Mouse (Mus musculus) midbrain, embryonic 14.5 days (tissue): Measurements from ENCODE around the gene Ninj2. TPM values are rescaled to one million over a fixed set of nuclear protein-coding genes. Genes with fewer than 3 reads are reported as not detected.

ENCODE experiments used
- ATAC-seq: fragments of 200-750 bp; cut with Nextera tagmentation; 2 replicates; pipeline ENCODE4 v1.8.0; 2017; ENCODE audit warnings: moderate number of reproducible peaks, moderate library complexity; ENCODE audit not compliant: low FRiP score, low TSS enrichment
- DNase-seq: peaks from one replicate; pipeline ENCODE4 v3.0.0-alpha.2; 2015
- H3K27ac ChIP-seq: fragments of 300-500 bp; sonication (generic); replicated peaks from 2 replicates; pipeline ENCODE4 v1.5.1; 2014; ENCODE audit warnings: mild to moderate bottlenecking, low read depth, low read length, moderate library complexity
- H3K27me3 ChIP-seq: fragments of 300-500 bp; sonication (generic); 2 replicates; pipeline ENCODE4 v1.6.1; 2014; ENCODE audit warnings: low read length, control low read depth, mixed read lengths; ENCODE audit not compliant: control insufficient read depth, insufficient read depth
- H3K36me3 ChIP-seq: fragments of 300-500 bp; sonication (generic); 2 replicates; pipeline ENCODE4 v1.6.1; 2014; ENCODE audit warnings: low read length, control low read depth; ENCODE audit not compliant: control insufficient read depth, insufficient read depth
- H3K4me1 ChIP-seq: fragments of 300-500 bp; sonication (generic); 2 replicates; pipeline ENCODE4 v1.6.1; 2014; ENCODE audit warnings: mild to moderate bottlenecking, antibody characterized with exemption, low read length, control low read depth; ENCODE audit not compliant: control insufficient read depth, insufficient read depth
- H3K4me2 ChIP-seq: fragments of 300-500 bp; sonication (generic); 2 replicates; pipeline ENCODE4 v1.6.1; 2014; ENCODE audit warnings: mild to moderate bottlenecking, low read length, moderate library complexity
- H3K4me3 ChIP-seq: fragments of 300-500 bp; sonication (generic); replicated peaks from 2 replicates; pipeline ENCODE4 v1.5.1; 2014; ENCODE audit warnings: low read depth, low read length
- H3K9ac ChIP-seq: fragments of 300-500 bp; sonication (generic); replicated peaks from 2 replicates; pipeline ENCODE4 v1.6.1; 2014; ENCODE audit warnings: mild to moderate bottlenecking, low read length, moderate library complexity
- H3K9me3 ChIP-seq: fragments of 300-500 bp; sonication (generic); 2 replicates; pipeline ENCODE4 v1.6.1; 2016; ENCODE audit warnings: low read length, control low read depth, mixed read lengths; ENCODE audit not compliant: control insufficient read depth
- WGBS: fragments of 180-500 bp; shearing (Covaris S2); extraction: QIAGEN DNeasy Blood & Tissue Kit; methylation state at CpG from one replicate; pipeline ENCODE4 v1.1.7; 2014; 5-methylcytosine and 5-hydroxymethylcytosine counted together
- polyA plus RNA-seq: library from polyadenylated mRNA; unstranded; fragments of >200 nt; fragmentation: Nextera tagmentation; extraction: Ambion mirVana; gene quantifications from 2 replicates; pipeline ENCODE4 v1.2.1, GENCODE M21; 2014

Gene Ninj2
- polyA plus RNA-seq, 1 experiment from 2014 or later: not detected

DNA sequence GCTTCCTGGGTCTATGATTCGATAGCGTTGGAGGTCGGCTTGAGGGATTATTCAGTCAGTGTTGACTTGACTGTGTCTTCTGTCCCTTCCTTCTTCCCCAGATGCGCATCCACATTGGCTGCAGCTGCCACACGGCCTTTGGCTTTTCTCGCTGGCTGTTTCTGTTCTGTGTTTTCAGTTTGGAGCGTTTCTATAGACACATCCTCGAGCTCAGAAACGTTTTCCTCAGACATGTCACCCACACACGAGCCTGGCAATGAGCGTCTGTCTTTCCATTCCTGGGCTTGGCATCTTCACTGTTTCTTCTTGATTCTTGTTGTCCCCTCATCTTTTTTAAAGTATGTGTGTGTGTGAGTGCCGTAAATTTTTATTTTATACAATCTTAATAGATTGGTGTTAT lies 8.1 kb downstream of the Ninj2 start:
- Histone ChIP-seq H3K9me3 (no peaks in the 10 kb centered on the region), H3K9ac (no peak overlapping the region), H3K4me2 (no peak overlapping the region), H3K4me3 (no peak overlapping the region), H3K27ac (no peak overlapping the region), H3K4me1 (no peaks in the 10 kb centered on the region), H3K27me3 (no peaks in the 10 kb centered on the region), H3K36me3 (no peaks in the 10 kb centered on the region)
- ATAC-seq (no peak), DNase-seq (no peak)
- 87% methylated on average over 12 of the region's 12 CpGs for WGBS

DNA sequence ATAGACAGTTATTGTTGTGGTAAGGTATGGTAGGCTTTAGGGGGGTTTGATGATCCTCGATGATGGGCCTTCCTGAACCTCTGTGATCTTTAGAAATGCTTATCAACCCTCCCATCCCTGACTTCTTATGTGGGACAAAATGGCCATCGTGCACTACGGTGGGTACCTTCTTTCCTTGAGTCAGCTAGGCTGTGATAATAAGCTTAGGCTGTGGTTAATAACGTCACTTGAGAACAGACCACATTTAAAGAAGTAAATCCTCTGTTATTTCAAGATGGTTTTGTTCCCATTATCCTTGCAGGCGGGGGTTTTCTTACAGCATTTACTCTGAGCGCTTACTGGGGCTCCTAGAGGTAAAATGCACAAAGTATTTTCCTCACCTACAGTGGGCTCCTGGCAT lies 8.8 kb downstream of the Ninj2 start:
- H3K4me2 ChIP-seq: no peak overlapping the region
- H3K36me3 ChIP-seq: no peaks in the 10 kb centered on the region
- no peak overlapping the region for H3K4me3 ChIP-seq
- H3K4me1 ChIP-seq: no peaks in the 10 kb centered on the region
- H3K27me3 ChIP-seq: no peaks in the 10 kb centered on the region
- WGBS: 77% methylated on average over 6 of the region's 6 CpGs
- no peak overlapping the region for H3K9ac ChIP-seq
- DNase-seq: no peak
- no peak for ATAC-seq
- no peak overlapping the region for H3K27ac ChIP-seq
- no peaks in the 10 kb centered on the region for H3K9me3 ChIP-seq

DNA sequence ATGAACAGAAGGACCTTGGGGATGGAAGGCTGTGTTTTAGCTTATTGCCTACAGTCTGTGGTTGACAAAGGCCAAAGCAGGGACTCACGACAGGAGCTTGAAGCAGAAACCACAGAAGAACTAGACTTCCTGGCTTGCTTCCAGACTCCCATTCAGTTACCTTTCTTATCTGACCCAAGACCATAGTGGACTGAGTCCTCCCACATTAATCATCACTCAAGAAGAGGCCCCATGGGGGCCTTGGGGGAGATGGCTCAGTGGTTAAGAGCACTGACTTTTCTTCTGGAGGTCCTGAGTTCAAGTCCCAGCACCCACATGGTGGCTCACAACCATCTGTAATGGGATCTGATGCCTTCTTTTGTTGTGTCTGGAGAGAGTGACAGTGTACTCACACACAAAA lies 10.0 kb downstream of the Ninj2 start:
- ATAC-seq (no peak), DNase-seq (no peak)
- H3K27ac ChIP-seq: no peak overlapping the region
- WGBS: 52% methylated on average over 1 of the region's 1 CpGs
- H3K4me1 ChIP-seq: no peaks in the 10 kb centered on the region
- no peaks in the 10 kb centered on the region for H3K9me3 ChIP-seq
- H3K9ac ChIP-seq: no peak overlapping the region
- H3K4me2 ChIP-seq: no peak overlapping the region
- no peaks in the 10 kb centered on the region for H3K27me3 ChIP-seq
- no peaks in the 10 kb centered on the region for H3K36me3 ChIP-seq
- H3K4me3 ChIP-seq: no peak overlapping the region

DNA sequence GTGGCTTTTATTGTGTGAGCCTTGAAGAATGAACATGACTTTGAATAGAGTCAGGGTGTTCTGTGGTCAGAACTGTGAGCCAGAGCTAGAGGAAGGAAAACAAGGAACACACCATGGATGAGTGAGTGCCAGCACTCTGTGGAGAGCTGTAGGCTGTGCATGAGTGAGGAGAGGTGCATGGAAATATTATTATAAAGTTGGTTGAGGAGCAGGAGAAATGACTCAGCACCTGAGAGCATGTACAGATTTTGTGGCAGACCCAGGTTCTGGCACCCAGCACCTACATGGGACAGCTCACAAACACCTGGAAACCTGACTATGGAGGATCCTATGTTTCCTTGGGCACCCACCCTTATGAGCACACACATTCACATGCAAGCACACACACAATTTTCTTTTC lies 11.9 kb downstream of the Ninj2 start:
- no peaks in the 10 kb centered on the region for H3K9me3 ChIP-seq
- no peak overlapping the region for H3K4me3 ChIP-seq
- no peak overlapping the region for H3K4me2 ChIP-seq
- no peaks in the 10 kb centered on the region for H3K4me1 ChIP-seq
- no peak overlapping the region for H3K9ac ChIP-seq
- no peak for ATAC-seq
- DNase-seq: no peak
- H3K36me3 ChIP-seq: no peaks in the 10 kb centered on the region
- no peaks in the 10 kb centered on the region for H3K27me3 ChIP-seq
- H3K27ac ChIP-seq: no peak overlapping the region

DNA sequence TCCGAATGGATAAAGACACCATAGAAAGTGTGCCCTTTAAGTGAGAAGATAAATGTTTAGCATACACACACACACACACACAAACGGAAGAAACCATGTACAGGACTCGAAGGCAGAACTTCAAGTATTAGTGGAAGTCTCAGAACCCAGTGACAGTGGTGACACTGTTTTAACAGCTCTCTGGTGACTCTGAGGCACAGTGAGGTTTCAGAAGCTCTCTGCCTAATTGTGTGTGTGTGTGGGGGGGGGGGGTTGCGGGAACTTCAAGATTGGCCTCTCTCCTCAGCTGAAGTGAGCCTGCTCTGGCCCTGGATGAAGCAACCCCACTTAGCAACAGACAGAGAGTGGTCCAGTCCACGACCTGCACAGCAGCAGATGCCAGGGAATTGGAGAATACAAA lies 14.4 kb downstream of the Ninj2 start:
- no peak overlapping the region for H3K4me2 ChIP-seq
- H3K9ac ChIP-seq: no peak overlapping the region
- DNase-seq (no peak), ATAC-seq (no peak)
- H3K27me3 ChIP-seq: no peaks in the 10 kb centered on the region
- no peaks in the 10 kb centered on the region for H3K9me3 ChIP-seq
- peaks cover 9% of the 10 kb centered on the region; the same call in 1 of the 2 replicates for H3K4me1 ChIP-seq
- H3K36me3 ChIP-seq: no peaks in the 10 kb centered on the region
- WGBS: 77% methylated on average over 5 of the region's 5 CpGs
- no peak overlapping the region for H3K4me3 ChIP-seq
- no peak overlapping the region for H3K27ac ChIP-seq

DNA sequence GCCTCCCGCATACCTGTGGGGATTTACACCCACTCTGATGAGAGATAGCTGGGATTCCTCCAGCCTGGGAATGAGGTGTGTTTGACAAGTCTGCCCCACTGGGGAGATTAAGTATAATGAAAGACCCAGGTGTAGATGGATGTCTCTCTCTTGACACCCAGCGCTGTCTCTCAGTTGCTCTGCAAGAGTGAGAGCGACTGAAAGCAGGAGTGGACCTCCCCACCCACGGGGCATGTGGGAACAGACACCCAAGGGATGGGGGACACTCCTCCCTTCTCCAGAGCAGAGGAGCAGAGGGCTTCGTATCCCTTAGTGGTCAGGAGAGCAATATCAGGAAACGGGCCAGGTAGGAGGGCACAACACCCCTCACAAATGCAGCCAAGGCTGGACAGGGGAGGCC lies 14.9 kb downstream of the Ninj2 start:
- H3K4me2 ChIP-seq: no peak overlapping the region
- no peak for DNase-seq
- peaks cover 9% of the 10 kb centered on the region; the same call in 1 of the 2 replicates for H3K4me1 ChIP-seq
- no peaks in the 10 kb centered on the region for H3K36me3 ChIP-seq
- H3K9ac ChIP-seq: no peak overlapping the region
- WGBS: 82% methylated on average over 6 of the region's 6 CpGs
- H3K4me3 ChIP-seq: no peak overlapping the region
- no peaks in the 10 kb centered on the region for H3K9me3 ChIP-seq
- H3K27me3 ChIP-seq: no peaks in the 10 kb centered on the region
- ATAC-seq: no peak
- H3K27ac ChIP-seq: no peak overlapping the region

DNA sequence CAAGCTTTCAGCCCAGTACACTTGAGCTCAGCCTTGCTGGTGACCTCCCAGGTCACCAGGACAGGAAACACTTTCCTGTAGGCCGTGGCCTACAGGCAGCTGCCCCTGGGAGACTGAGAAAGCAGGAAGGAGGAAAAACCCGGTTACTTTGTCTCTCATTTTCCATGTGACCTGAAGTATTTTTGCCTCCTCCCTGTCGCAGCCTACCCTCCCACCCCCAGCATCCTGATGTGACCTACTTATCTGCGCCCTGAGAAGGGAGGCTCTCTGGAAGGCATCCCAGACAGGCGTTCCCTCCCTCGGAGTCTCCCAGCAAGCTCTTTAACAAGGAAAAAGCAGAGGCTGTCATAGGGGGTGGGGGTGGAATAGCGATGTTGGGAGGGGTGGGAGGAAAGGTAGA lies 16.0 kb downstream of the Ninj2 start:
- no peak for DNase-seq
- H3K4me1 ChIP-seq: peaks cover 9% of the 10 kb centered on the region; the same call in 1 of the 2 replicates
- no peaks in the 10 kb centered on the region for H3K36me3 ChIP-seq
- no peak overlapping the region for H3K4me2 ChIP-seq
- no peaks in the 10 kb centered on the region for H3K27me3 ChIP-seq
- H3K27ac ChIP-seq: no peak overlapping the region
- no peaks in the 10 kb centered on the region for H3K9me3 ChIP-seq
- 42% methylated on average over 7 of the region's 7 CpGs for WGBS
- H3K4me3 ChIP-seq: no peak overlapping the region
- H3K9ac ChIP-seq: no peak overlapping the region
- no peak for ATAC-seq

DNA sequence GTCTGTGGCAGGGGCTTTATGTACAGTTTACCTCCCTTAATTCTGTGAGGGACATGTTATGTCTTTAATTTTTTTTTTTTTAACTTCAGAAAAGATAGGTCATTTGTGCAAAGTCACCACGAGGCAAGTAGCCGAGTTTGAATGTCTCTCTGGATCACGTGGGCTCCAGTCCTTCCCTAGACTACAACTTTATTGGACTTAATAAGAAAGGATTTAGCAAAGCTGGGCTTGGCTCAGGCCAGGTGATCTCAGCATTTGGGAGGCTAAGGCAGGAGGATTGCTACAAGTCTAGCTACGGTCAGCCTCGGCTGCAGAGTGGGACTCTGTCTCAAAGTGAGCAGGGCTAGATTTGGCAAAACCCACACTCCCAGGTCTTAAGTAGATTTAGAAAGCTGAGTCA lies 16.8 kb downstream of the Ninj2 start:
- Histone ChIP-seq H3K36me3 (no peaks in the 10 kb centered on the region), H3K27me3 (no peaks in the 10 kb centered on the region), H3K9me3 (no peaks in the 10 kb centered on the region), H3K4me3 (no peak overlapping the region), H3K4me1 (peaks cover 9% of the 10 kb centered on the region; the same call in 1 of the 2 replicates), H3K27ac (no peak overlapping the region), H3K9ac (no peak overlapping the region), H3K4me2 (no peak overlapping the region)
- ATAC-seq (no peak), DNase-seq (no peak)
- 73% methylated on average over 5 of the region's 5 CpGs for WGBS

DNA sequence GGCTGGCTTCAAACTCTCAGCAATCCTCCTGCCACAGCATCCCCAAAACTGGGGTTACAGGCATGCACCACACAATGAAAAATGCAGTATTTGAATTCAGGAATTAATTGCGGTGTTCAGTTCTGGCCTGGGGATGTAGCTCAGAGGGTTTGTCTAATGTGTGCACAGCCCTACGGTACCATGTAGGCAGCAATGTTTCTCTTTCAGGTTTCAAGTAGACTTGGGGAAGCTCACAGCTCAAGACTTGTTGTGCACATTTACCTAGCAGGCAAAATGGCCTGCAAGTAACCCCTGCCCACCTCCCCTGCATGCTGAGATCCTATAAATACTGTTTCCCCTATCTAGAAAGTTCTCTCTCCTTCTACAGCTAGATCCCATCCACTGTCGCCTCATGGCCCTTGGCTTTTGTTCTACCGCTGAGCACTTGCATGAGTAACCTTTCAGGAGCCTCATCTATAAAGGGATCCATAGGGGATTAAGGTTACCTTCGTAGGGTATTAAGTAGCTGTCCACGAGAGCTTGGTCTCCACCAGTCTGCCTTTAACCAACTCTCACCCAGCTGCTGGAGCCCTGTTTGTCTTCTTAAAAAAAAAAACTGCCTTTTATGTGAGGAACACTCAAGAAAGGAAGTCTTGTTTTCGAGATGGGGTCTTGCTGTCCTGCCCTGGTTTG lies 17.7 kb downstream of the Ninj2 start:
- H3K27me3 ChIP-seq: no peaks in the 10 kb centered on the region
- ATAC-seq: no peak
- no peak overlapping the region for H3K4me2 ChIP-seq
- no peak for DNase-seq
- H3K9ac ChIP-seq: no peak overlapping the region
- no peaks in the 10 kb centered on the region for H3K9me3 ChIP-seq
- no peak overlapping the region for H3K27ac ChIP-seq
- no peak overlapping the region for H3K4me3 ChIP-seq
- 76% methylated on average over 7 of the region's 7 CpGs for WGBS
- H3K4me1 ChIP-seq: peaks cover 9% of the 10 kb centered on the region; the same call in 1 of the 2 replicates
- no peaks in the 10 kb centered on the region for H3K36me3 ChIP-seq
